Mouse (Mus musculus) hindbrain, postnatal 0 days (tissue): Measurements from ENCODE around the gene Megf8. TPM values are rescaled to one million over a fixed set of nuclear protein-coding genes. Genes with fewer than 3 reads are reported as not detected.

ENCODE experiments used
- ATAC-seq: fragments of 200-750 bp; cut with Nextera tagmentation; 2 replicates; pipeline ENCODE4 v1.8.0; 2017; ENCODE audit warnings: mild to moderate bottlenecking, moderate TSS enrichment, moderate library complexity
- DNase-seq: peaks from one replicate; pipeline ENCODE4 v3.0.0-alpha.2; 2015; ENCODE audit warnings: low spot score
- H3K27ac ChIP-seq: fragments of 300-500 bp; sonication (generic); 2 replicates; pipeline ENCODE4 v1.5.1; 2014; ENCODE audit warnings: mild to moderate bottlenecking
- H3K27me3 ChIP-seq: fragments of 300-500 bp; sonication (generic); 2 replicates; pipeline ENCODE4 v1.6.1; 2014; ENCODE audit warnings: low read length, mixed read lengths; ENCODE audit not compliant: insufficient read depth
- H3K36me3 ChIP-seq: fragments of 300-500 bp; sonication (generic); 2 replicates; pipeline ENCODE4 v1.6.1; 2014; ENCODE audit warnings: low read length, mixed read lengths; ENCODE audit not compliant: insufficient read depth
- H3K4me1 ChIP-seq: fragments of 300-500 bp; sonication (generic); 2 replicates; pipeline ENCODE4 v1.6.1; 2014; ENCODE audit warnings: antibody characterized with exemption, low read length, mixed read lengths; ENCODE audit not compliant: insufficient read depth
- H3K4me2 ChIP-seq: fragments of 300-500 bp; sonication (generic); 2 replicates; pipeline ENCODE4 v1.6.1; 2014; ENCODE audit warnings: low read depth, mild to moderate bottlenecking, low read length, moderate library complexity, mixed read lengths
- H3K4me3 ChIP-seq: fragments of 300-500 bp; sonication (generic); 2 replicates; pipeline ENCODE4 v1.5.1; 2014; ENCODE audit warnings: low read length
- H3K9ac ChIP-seq: fragments of 300-500 bp; sonication (generic); replicated peaks from 2 replicates; pipeline ENCODE4 v1.6.1; 2014; ENCODE audit warnings: mild to moderate bottlenecking, low read length, moderate library complexity, mixed read lengths
- H3K9me3 ChIP-seq: fragments of 300-500 bp; sonication (generic); 2 replicates; pipeline ENCODE4 v1.6.1; 2016; ENCODE audit warnings: low read length, mixed read lengths
- CTCF ChIP-seq: IDR thresholded peaks from 2 replicates; pipeline ENCODE4 v1.5.1; 2016; ENCODE audit warnings: antibody characterized with exemption, control low read depth, low read depth
- WGBS: fragments of 180-500 bp; shearing (Covaris S2); extraction: QIAGEN DNeasy Blood & Tissue Kit; methylation state at CpG from one replicate; pipeline ENCODE4 v1.1.7; 2014; 5-methylcytosine and 5-hydroxymethylcytosine counted together
- polyA plus RNA-seq: library from polyadenylated mRNA; unstranded; fragments of >200 nt; fragmentation: Nextera tagmentation; extraction: Ambion mirVana; gene quantifications from 2 replicates; pipeline ENCODE4 v1.2.1, GENCODE M21; 2015
- total RNA-seq: library from RNA; depleted of rRNA; stranded (reverse); fragments of >200 nt; gene quantifications from 2 replicates; pipeline ENCODE4 v1.2.3, GENCODE M21; 2014

Gene Megf8
- total and polyA plus RNA-seq, 2 experiments from 2014 or later, result 14.8 to 105 TPM

DNA sequence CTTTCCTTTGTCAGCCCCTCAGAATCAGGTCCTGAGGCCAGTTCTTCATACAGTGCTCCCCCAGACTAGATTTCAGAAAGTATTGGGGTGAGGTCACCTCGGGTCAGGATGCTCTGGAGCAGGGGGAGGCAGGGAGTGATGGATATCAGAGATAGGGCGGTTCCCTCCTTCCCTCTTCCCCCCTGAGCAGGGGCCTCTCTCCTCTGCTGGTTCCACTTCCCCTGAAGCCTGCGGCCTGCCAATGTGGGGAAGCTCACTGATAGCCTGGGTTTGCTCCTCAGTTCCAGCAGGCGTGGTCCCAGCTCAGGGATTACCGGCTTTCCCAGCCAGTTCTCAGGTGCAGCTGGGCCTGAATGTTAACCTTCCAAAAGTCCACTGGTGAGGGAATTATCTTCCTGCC is 33.3 kb upstream of the Megf8 start:
- Histone ChIP-seq H3K4me2 (peak overlapping the region; percentile 92), H3K36me3 (peaks cover 33% of the 10 kb centered on the region), H3K9me3 (no peaks in the 10 kb centered on the region), H3K4me1 (peaks cover 34% of the 10 kb centered on the region), H3K9ac (peak overlapping the region; percentile 79), H3K27me3 (no peaks in the 10 kb centered on the region), H3K27ac (peak overlapping the region; percentile 99), H3K4me3 (peak overlapping the region; percentile 82)
- 10% methylated on average over 5 of the region's 5 CpGs for WGBS
- ATAC-seq (no peak), DNase-seq (no peak)
- no peak for TF ChIP-seq CTCF

DNA sequence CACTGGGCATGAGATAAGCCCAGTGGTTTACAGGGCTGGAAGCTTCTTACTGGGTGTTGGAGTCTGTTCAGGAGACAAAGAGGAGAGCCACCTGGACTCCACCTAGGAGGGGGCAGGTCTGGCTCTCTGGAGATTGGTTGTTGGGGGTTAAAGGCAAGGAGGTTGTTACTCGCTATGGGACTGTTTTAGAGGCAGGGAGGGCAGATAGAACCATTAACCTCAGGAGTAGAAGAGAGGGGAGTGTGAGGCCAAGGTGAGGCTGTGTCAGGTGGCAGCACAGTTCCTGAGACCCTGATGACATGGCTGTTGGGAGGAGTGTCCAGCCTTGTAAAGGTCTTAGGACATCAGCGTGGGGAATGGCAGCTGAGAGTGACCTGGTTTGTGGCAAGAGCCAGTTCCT is 32.8 kb upstream of the Megf8 start:
- peak overlapping the region; percentile 82 for H3K4me3 ChIP-seq
- 41% methylated on average over 2 of the region's 2 CpGs for WGBS
- TF ChIP-seq CTCF, result no peak
- H3K27me3 ChIP-seq, result no peaks in the 10 kb centered on the region
- DNase-seq (no peak), ATAC-seq (no peak)
- H3K9me3 ChIP-seq, result no peaks in the 10 kb centered on the region
- peaks cover 38% of the 10 kb centered on the region for H3K36me3 ChIP-seq
- peak overlapping the region; percentile 92 for H3K4me2 ChIP-seq
- peaks cover 34% of the 10 kb centered on the region for H3K4me1 ChIP-seq
- peak overlapping the region; percentile 99; the same call in 1 of the 2 replicates for H3K27ac ChIP-seq
- peak overlapping the region; percentile 79; the same call in 1 of the 2 replicates for H3K9ac ChIP-seq

DNA sequence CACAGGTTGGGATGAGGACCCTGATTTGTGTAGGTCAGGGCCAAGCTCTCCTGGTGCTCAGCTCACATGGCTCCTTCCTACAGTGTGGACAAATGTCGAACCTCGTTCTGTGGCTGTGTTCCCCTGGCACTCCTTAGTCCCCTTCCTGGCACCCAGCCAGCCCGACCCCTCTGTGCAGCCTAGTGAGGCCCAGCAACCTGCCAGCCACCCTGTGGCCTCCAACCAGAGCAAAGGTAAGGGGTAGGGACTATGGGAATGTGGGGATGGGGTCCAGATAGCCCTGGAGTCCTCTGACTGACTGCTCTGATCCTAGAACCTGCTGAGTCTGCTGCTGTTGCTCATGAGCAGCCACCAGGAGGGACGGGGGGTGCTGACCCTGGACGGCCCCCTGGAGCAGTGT is 32.2 kb upstream of the Megf8 start:
- peak; percentile 13 for DNase-seq
- Histone ChIP-seq H3K4me3 (no peak overlapping the region), H3K36me3 (peaks cover 44% of the 10 kb centered on the region), H3K9ac (peak overlapping the region; percentile 79; the same call in 1 of the 2 replicates), H3K27ac (no peak overlapping the region), H3K4me2 (peak overlapping the region; percentile 92), H3K27me3 (no peaks in the 10 kb centered on the region), H3K9me3 (no peaks in the 10 kb centered on the region), H3K4me1 (peaks cover 30% of the 10 kb centered on the region)
- 54% methylated on average over 5 of the region's 5 CpGs for WGBS
- ATAC-seq, result no peak
- no peak for TF ChIP-seq CTCF

DNA sequence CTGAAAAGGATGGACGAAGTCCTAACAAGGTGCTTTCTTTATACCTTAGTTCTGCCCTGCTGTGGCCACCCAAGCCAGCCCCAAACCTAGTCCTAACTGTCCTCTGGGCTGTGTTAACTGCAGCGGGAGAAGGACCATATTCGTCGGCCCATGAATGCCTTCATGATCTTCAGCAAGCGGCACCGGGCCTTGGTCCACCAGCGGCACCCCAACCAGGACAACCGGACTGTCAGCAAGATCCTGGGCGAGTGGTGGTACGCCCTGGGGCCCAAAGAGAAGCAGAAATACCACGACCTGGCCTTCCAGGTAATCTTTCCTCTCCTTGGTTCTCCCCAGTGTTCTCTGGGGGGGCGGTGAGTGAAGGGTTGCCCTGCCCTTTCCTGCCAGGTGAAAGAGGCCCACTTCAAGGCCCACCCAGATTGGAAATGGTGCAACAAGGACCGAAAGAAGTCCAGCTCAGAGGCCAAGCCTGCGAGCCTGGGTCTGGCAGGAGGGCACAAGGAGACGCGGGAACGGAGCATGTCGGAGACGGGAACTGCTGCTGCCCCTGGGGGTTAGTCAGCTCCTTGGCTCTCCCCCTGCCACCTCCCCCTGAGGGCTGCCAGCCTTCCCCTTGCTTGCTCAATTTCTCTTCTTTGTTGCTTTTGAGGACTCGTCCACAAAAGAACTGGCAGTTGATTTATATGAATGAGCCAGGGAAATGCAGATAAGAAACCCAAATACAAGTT is 31.3 kb upstream of the Megf8 start:
- DNase-seq (no peak), ATAC-seq (no peak)
- WGBS, result 86% methylated on average over 20 of the region's 20 CpGs
- Histone ChIP-seq H3K36me3 (peaks cover 53% of the 10 kb centered on the region), H3K27me3 (no peaks in the 10 kb centered on the region), H3K27ac (no peak overlapping the region), H3K4me1 (peaks cover 21% of the 10 kb centered on the region), H3K9me3 (no peaks in the 10 kb centered on the region), H3K4me2 (no peak overlapping the region), H3K4me3 (no peak overlapping the region), H3K9ac (no peak overlapping the region)
- no peak for TF ChIP-seq CTCF

DNA sequence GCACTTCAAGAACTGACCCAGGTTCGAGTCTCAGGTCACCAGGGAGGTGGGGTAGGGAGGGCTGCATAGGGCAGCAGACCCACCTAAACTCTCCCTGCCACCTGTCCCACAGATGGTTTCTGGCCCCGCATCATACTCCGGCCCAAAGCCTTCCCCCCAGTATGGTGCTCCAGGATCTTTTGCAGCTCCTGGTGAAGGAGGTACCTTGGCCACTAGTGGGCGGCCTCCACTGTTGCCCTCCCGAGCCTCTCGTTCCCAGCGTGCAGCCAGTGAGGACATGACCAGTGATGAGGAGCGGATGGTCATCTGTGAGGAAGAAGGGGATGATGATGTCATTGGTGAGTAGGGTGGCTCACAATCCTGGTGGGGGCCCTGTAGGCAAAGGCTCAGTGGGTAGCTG is 30.0 kb upstream of the Megf8 start:
- WGBS, result 79% methylated on average over 8 of the region's 8 CpGs
- ATAC-seq (no peak), DNase-seq (no peak)
- Histone ChIP-seq H3K9me3 (no peaks in the 10 kb centered on the region), H3K9ac (no peak overlapping the region), H3K4me3 (no peak overlapping the region), H3K4me1 (peaks cover 12% of the 10 kb centered on the region), H3K36me3 (peaks cover 66% of the 10 kb centered on the region), H3K27me3 (no peaks in the 10 kb centered on the region), H3K27ac (no peak overlapping the region), H3K4me2 (no peak overlapping the region)
- TF ChIP-seq CTCF, result peak; percentile 49

DNA sequence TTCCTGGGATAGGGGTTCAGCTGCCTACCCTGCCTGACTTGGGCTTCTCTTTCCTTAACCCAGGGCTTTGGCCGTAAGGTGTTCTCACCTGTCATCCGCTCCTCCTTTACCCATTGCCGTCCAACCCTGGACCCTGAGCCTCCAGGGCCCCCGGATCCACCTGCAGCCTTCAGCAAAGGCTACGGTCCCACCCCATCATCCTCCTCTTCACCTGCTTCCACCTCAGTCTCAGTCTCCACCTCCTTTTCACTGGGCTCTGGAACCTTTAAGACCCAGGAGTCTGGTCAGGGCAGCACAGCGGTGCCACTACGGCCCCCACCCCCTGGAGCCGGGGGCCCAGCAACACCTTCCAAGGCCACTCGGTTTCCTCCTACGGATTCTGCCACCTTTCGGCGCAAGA is 29.0 kb upstream of the Megf8 start:
- WGBS, result 93% methylated on average over 12 of the region's 12 CpGs
- Histone ChIP-seq H3K9ac (no peak overlapping the region), H3K27ac (no peak overlapping the region), H3K9me3 (no peaks in the 10 kb centered on the region), H3K4me3 (no peak overlapping the region), H3K27me3 (no peaks in the 10 kb centered on the region), H3K4me2 (no peak overlapping the region), H3K4me1 (peaks cover 12% of the 10 kb centered on the region), H3K36me3 (peaks cover 73% of the 10 kb centered on the region)
- ATAC-seq (no peak), DNase-seq (no peak)
- no peak for TF ChIP-seq CTCF

DNA sequence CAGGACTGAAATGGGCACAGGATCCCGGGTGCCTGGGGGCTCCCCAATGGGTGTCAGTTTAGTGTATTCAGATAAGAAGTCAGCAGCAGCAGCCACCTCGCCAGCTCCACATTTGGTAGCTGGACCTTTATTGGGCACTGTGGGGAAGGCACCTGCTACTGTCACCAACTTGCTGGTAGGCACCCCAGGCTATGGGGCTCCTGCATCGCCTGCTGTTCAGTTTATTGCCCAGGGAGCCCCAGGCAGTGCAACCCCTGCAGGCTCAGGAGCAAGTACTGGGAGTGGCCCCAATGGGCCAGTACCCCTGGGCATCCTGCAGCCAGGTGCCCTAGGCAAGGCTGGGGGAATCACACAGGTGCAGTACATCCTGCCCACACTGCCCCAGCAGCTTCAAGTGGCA is 28.2 kb upstream of the Megf8 start:
- Histone ChIP-seq H3K9me3 (no peaks in the 10 kb centered on the region), H3K27ac (no peak overlapping the region), H3K4me2 (no peak overlapping the region), H3K36me3 (peaks cover 79% of the 10 kb centered on the region), H3K27me3 (no peaks in the 10 kb centered on the region), H3K4me3 (no peak overlapping the region), H3K9ac (no peak overlapping the region), H3K4me1 (peaks cover 12% of the 10 kb centered on the region; the same call in 1 of the 2 replicates)
- ATAC-seq (no peak), DNase-seq (no peak)
- TF ChIP-seq CTCF, result no peak
- WGBS, result 86% methylated on average over 3 of the region's 3 CpGs
